Comparison of ENCODE assay signal across 31 mouse cellular contexts in the genomic region with DNA sequence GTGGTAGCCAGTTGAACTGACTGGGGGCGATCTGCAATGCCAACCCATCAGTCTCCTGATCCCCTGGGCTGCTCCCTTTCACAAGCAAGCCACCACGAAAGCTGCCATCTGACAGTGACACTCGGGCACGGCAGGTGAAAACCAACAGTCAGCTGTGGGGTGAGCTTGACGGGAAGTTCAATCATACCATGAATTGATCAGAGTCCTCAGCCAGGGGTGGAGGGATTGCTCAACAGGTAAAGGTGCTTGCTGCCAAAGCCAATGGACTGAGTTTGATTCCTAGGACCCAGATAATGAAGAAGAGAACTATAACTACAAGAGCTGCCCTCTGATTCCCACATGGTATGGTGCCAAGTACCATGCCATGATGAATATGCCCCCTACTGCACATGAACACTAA. TPM values are rescaled to one million over a fixed set of nuclear protein-coding genes. Genes with fewer than 3 reads are reported as not detected.
"Had no signal": no experiment of that assay in that cellular context is flagged by ENCODE, and none has a peak within 500 bp of the region (broad histone marks: within the 10 kb centered on the region; RNA-seq: fewer than 3 reads in every experiment).

No protein-coding gene starts in this region.

- DNase-seq: left cerebral cortex, postnatal 4 days; liver; liver, embryonic 13.5 days; lung, adult 2 months; lung, embryonic 14.5 days; lung, postnatal 10 days; lung, postnatal 14 days; lung, postnatal 36 days; lung, postnatal 4 days; midbrain, embryonic 14.5 days had no signal

- H3K4me3 ChIP-seq: left cerebral cortex, adult 2 months; limb, embryonic 10.5 days; limb, embryonic 12.5 days; limb, embryonic 13.5 days; limb, embryonic 15.5 days; liver, embryonic 13.5 days; liver, embryonic 15.5 days; lung, embryonic 15.5 days; megakaryocyte, embryonic 14.5 days; midbrain, embryonic 10.5 days; midbrain, embryonic 12.5 days; midbrain, embryonic 13.5 days; midbrain, embryonic 15.5 days; myocyte; neural tube, embryonic 12.5 days had no signal

- H3K9me3 ChIP-seq: limb, embryonic 10.5 days; limb, embryonic 12.5 days; limb, embryonic 13.5 days; limb, embryonic 15.5 days; liver, embryonic 13.5 days; liver, embryonic 15.5 days; lung, embryonic 15.5 days; megakaryocyte, embryonic 14.5 days; midbrain, embryonic 10.5 days; midbrain, embryonic 12.5 days; midbrain, embryonic 13.5 days; midbrain, embryonic 15.5 days; neural tube, embryonic 12.5 days had no signal

- H3K4me2 ChIP-seq: limb, embryonic 12.5 days; limb, embryonic 13.5 days; limb, embryonic 15.5 days; liver, embryonic 13.5 days; liver, embryonic 15.5 days; lung, embryonic 14.5 days; lung, embryonic 15.5 days; midbrain, embryonic 11.5 days; midbrain, embryonic 12.5 days; midbrain, embryonic 13.5 days; midbrain, embryonic 15.5 days; neural tube, embryonic 12.5 days had no signal

- ATAC-seq: lung, postnatal 0 days; midbrain, embryonic 13.5 days; midbrain, embryonic 15.5 days; midbrain, embryonic 16.5 days had no signal

- H3K27ac ChIP-seq: left cerebral cortex, adult 2 months; limb, embryonic 10.5 days; limb, embryonic 12.5 days; limb, embryonic 13.5 days; limb, embryonic 15.5 days; liver, embryonic 13.5 days; liver, embryonic 14.5 days; liver, embryonic 15.5 days; lung, embryonic 15.5 days; macrophage; midbrain, embryonic 10.5 days; midbrain, embryonic 12.5 days; midbrain, embryonic 13.5 days; midbrain, embryonic 15.5 days; neural tube, embryonic 12.5 days had no signal

- H3K36me3 ChIP-seq: limb, embryonic 10.5 days; limb, embryonic 12.5 days; limb, embryonic 13.5 days; limb, embryonic 15.5 days; liver, embryonic 13.5 days; liver, embryonic 15.5 days; lung, embryonic 15.5 days; midbrain, embryonic 10.5 days; midbrain, embryonic 12.5 days; midbrain, embryonic 13.5 days; midbrain, embryonic 15.5 days; neural tube, embryonic 12.5 days had no signal

- H3K27me3 ChIP-seq: midbrain, embryonic 15.5 days had no signal

- H3K9ac ChIP-seq: limb, embryonic 12.5 days; limb, embryonic 13.5 days; limb, embryonic 15.5 days; liver, embryonic 13.5 days; liver, embryonic 14.5 days; liver, embryonic 15.5 days; lung, embryonic 14.5 days; lung, embryonic 15.5 days; midbrain, embryonic 12.5 days; midbrain, embryonic 13.5 days; midbrain, embryonic 15.5 days; neural tube, embryonic 12.5 days had no signal

- H3K4me1 ChIP-seq: liver, embryonic 15.5 days had no signal

RNA-seq across cellular contexts. Expression of a gene that starts 40.4 kb away (rescaled TPM):
- total RNA-seq: megakaryocyte progenitor cell, adult 5-6 weeks; megakaryocyte-erythroid progenitor cell, adult 5-6 weeks had no signal
